Mouse (Mus musculus) skeletal muscle tissue, adult 2 months (tissue): Measurements from ENCODE around the gene Mum1.
"Not testable (repeated sequence)": the region's sequence is repeated elsewhere in the genome, so short reads cannot be mapped to it uniquely, and the experiment has no call there.

Experiments used
- DNase-seq: peaks from one replicate; pipeline ENCODE4 v3.0.0-alpha.2; 2012; ENCODE audit warnings: low read depth, low spot score

Mum1 gene

GRCm38 (mm10) chr10:80208248-80208647 lies 18.0 kb upstream of the Mum1 start:
- DNase-seq: no peak

GRCm38 (mm10) chr10:80208841-80209371 lies 17.3 kb upstream of the Mum1 start:
- DNase-seq: no peak

- DNase-seq: not testable (repeated sequence)
Observed at GRCm38 (mm10) chr10:80211547-80212103, 14.6 kb upstream of the Mum1 start.

GRCm38 (mm10) chr10:80215048-80215772 lies 11.0 kb upstream of the Mum1 start:
- no peak for DNase-seq

- DNase-seq: no peak
Observed at GRCm38 (mm10) chr10:80220676-80221075, 5.6 kb upstream of the Mum1 start.

GRCm38 (mm10) chr10:80223137-80223536 lies 3.1 kb upstream of the Mum1 start:
- DNase-seq: not testable (repeated sequence)

- no peak for DNase-seq
Observed at GRCm38 (mm10) chr10:80226071-80226415, 191 bp upstream of the Mum1 start.

GRCm38 (mm10) chr10:80227166-80227539 lies 919 bp downstream of the Mum1 start:
- DNase-seq: no peak

- DNase-seq: peak; percentile 55
Observed at GRCm38 (mm10) chr10:80227877-80228775, 1.9 kb downstream of the Mum1 start.

- DNase-seq: no peak
Observed at GRCm38 (mm10) chr10:80236145-80236825, 10.1 kb downstream of the Mum1 start.

GRCm38 (mm10) chr10:80237020-80237419 lies 10.8 kb downstream of the Mum1 start:
- DNase-seq: no peak

- no peak for DNase-seq
Observed at GRCm38 (mm10) chr10:80238306-80238705, 12.1 kb downstream of the Mum1 start.

- no peak for DNase-seq
Observed at GRCm38 (mm10) chr10:80239791-80240190, 13.6 kb downstream of the Mum1 start.

GRCm38 (mm10) chr10:80242088-80242487 lies 15.9 kb downstream of the Mum1 start:
- DNase-seq: no peak

- DNase-seq: no peak
Observed at GRCm38 (mm10) chr10:80242607-80243006, 16.4 kb downstream of the Mum1 start.

GRCm38 (mm10) chr10:80244791-80245399 lies 18.7 kb downstream of the Mum1 start:
- peak; percentile 77 for DNase-seq

- DNase-seq: no peak
Observed at GRCm38 (mm10) chr10:80245600-80245999, 19.4 kb downstream of the Mum1 start.

- DNase-seq: no peak
Observed at GRCm38 (mm10) chr10:80247849-80248248, 21.6 kb downstream of the Mum1 start.

GRCm38 (mm10) chr10:80248437-80248836 lies 22.2 kb downstream of the Mum1 start:
- DNase-seq: not testable (repeated sequence)

GRCm38 (mm10) chr10:80248971-80249640 lies 22.9 kb downstream of the Mum1 start, which contains the start of gene Ndufs7:
Gene Ndufs7 (plus strand): TSS chr10:80249121.
- peak; percentile 97 for DNase-seq

GRCm38 (mm10) chr10:80250059-80250458 lies 23.8 kb downstream of the Mum1 start:
- no peak for DNase-seq
